Mouse (Mus musculus) midbrain, postnatal 0 days (tissue): ENCODE data around the gene Sprr2a2. TPM values are rescaled to one million over a fixed set of nuclear protein-coding genes. Genes with fewer than 3 reads are reported as not detected.
A peak's percentile ranks its signal among the peaks of the same experiment; 100 is the strongest.
"Not testable (repeated sequence)": the region's sequence is repeated elsewhere in the genome, so short reads cannot be mapped to it uniquely, and the experiment has no call there.

Source experiments
- ATAC-seq: fragments of 200-750 bp; cut with Nextera tagmentation; 2 replicates; pipeline ENCODE4 v1.8.0; 2017; ENCODE audit warnings: moderate number of reproducible peaks, mild to moderate bottlenecking, moderate TSS enrichment, moderate library complexity; ENCODE audit not compliant: low FRiP score
- DNase-seq: peaks from one replicate; pipeline ENCODE4 v3.0.0-alpha.2; 2015; ENCODE audit warnings: low spot score
- H3K27ac ChIP-seq: fragments of 300-500 bp; sonication (generic); 2 replicates; pipeline ENCODE4 v1.5.1; 2014; ENCODE audit warnings: low read depth, mild to moderate bottlenecking, low read length, mixed read lengths
- H3K27me3 ChIP-seq: fragments of 300-500 bp; sonication (generic); 2 replicates; pipeline ENCODE4 v1.6.1; 2014; ENCODE audit warnings: low read length, control low read depth, mixed read lengths; ENCODE audit not compliant: insufficient read depth
- H3K36me3 ChIP-seq: fragments of 300-500 bp; sonication (generic); 2 replicates; pipeline ENCODE4 v1.6.1; 2014; ENCODE audit warnings: low read length, control low read depth, mixed read lengths; ENCODE audit not compliant: insufficient read depth
- H3K4me1 ChIP-seq: fragments of 300-500 bp; sonication (generic); 2 replicates; pipeline ENCODE4 v1.6.1; 2014; ENCODE audit warnings: mild to moderate bottlenecking, control low read depth, antibody characterized with exemption, low read length, mixed read lengths; ENCODE audit not compliant: insufficient read depth
- H3K4me2 ChIP-seq: fragments of 300-500 bp; sonication (generic); 2 replicates; pipeline ENCODE4 v1.6.1; 2014; ENCODE audit warnings: low read depth, mild to moderate bottlenecking, low read length, mixed read lengths; ENCODE audit not compliant: poor library complexity, severe bottlenecking
- H3K4me3 ChIP-seq: fragments of 300-500 bp; sonication (generic); 2 replicates; pipeline ENCODE4 v1.5.1; 2014; ENCODE audit warnings: low read depth, mild to moderate bottlenecking, low read length, moderate library complexity
- H3K9ac ChIP-seq: fragments of 300-500 bp; sonication (generic); replicated peaks from 2 replicates; pipeline ENCODE4 v1.6.1; 2014; ENCODE audit warnings: mild to moderate bottlenecking, low read length, moderate library complexity, mixed read lengths; ENCODE audit not compliant: poor library complexity, severe bottlenecking
- H3K9me3 ChIP-seq: fragments of 300-500 bp; sonication (generic); 2 replicates; pipeline ENCODE4 v1.6.1; 2016; ENCODE audit warnings: low read length, control low read depth
- WGBS: fragments of 180-500 bp; shearing (Covaris S2); extraction: QIAGEN DNeasy Blood & Tissue Kit; methylation state at CpG from one replicate; pipeline ENCODE4 v1.1.7; 2014; 5-methylcytosine and 5-hydroxymethylcytosine counted together
- polyA plus RNA-seq: library from polyadenylated mRNA; unstranded; fragments of >200 nt; fragmentation: Nextera tagmentation; extraction: Ambion mirVana; gene quantifications from 2 replicates; pipeline ENCODE4 v1.2.1, GENCODE M21; 2015
- total RNA-seq: library from RNA; depleted of rRNA; stranded (reverse); fragments of >200 nt; gene quantifications from 2 replicates; pipeline ENCODE4 v1.2.3, GENCODE M21; 2014

Sprr2a2 gene
- total and polyA plus RNA-seq, 2 experiments from 2014 or later, result 0.55 TPM; not detected in 1

- not testable (repeated sequence) for H3K36me3 ChIP-seq, H3K9me3 ChIP-seq, H3K4me3 ChIP-seq, H3K4me1 ChIP-seq, H3K9ac ChIP-seq, H3K27ac ChIP-seq, DNase-seq, H3K27me3 ChIP-seq, H3K4me2 ChIP-seq
- peak; percentile 43; the same call in 1 of the 2 replicates for ATAC-seq
Observed at GRCm38 (mm10) chr3:92223708-92224107, 8.0 kb downstream of the Sprr2a2 start.

GRCm38 (mm10) chr3:92227410-92227809 is 11.7 kb downstream of the Sprr2a2 start:
- not testable (repeated sequence) for H3K27me3 ChIP-seq, DNase-seq, H3K27ac ChIP-seq, H3K4me2 ChIP-seq, H3K4me3 ChIP-seq, ATAC-seq, H3K4me1 ChIP-seq, H3K9ac ChIP-seq, H3K36me3 ChIP-seq, H3K9me3 ChIP-seq
- 67% methylated on average over 3 of the region's 3 CpGs for WGBS

GRCm38 (mm10) chr3:92236463-92237189 is 20.9 kb downstream of the Sprr2a2 start:
- H3K27me3 ChIP-seq, H3K27ac ChIP-seq, ATAC-seq, H3K4me3 ChIP-seq, DNase-seq, H3K9me3 ChIP-seq, H3K4me2 ChIP-seq, H3K4me1 ChIP-seq, H3K36me3 ChIP-seq, H3K9ac ChIP-seq: not testable (repeated sequence)
- no CpG with 5 or more reads among the region's 5 CpGs for WGBS

- not testable (repeated sequence) for H3K4me1 ChIP-seq, DNase-seq, H3K27ac ChIP-seq, H3K4me3 ChIP-seq, ATAC-seq, H3K27me3 ChIP-seq, H3K9me3 ChIP-seq, H3K4me2 ChIP-seq, H3K36me3 ChIP-seq, H3K9ac ChIP-seq
Observed at GRCm38 (mm10) chr3:92238736-92239135, 23.0 kb downstream of the Sprr2a2 start.

- not testable (repeated sequence) for H3K27ac ChIP-seq, H3K4me2 ChIP-seq, H3K9ac ChIP-seq, DNase-seq, H3K4me3 ChIP-seq, H3K4me1 ChIP-seq, H3K36me3 ChIP-seq, H3K9me3 ChIP-seq, H3K27me3 ChIP-seq
- ATAC-seq, result peak; percentile 10; the same call in 1 of the 2 replicates
- no CpG with 5 or more reads among the region's 1 CpGs for WGBS
Observed at GRCm38 (mm10) chr3:92239197-92239596, 23.5 kb downstream of the Sprr2a2 start.

- not testable (repeated sequence) for ATAC-seq, DNase-seq, H3K9me3 ChIP-seq, H3K4me3 ChIP-seq, H3K27ac ChIP-seq, H3K4me2 ChIP-seq, H3K4me1 ChIP-seq, H3K36me3 ChIP-seq, H3K27me3 ChIP-seq, H3K9ac ChIP-seq
Observed at GRCm38 (mm10) chr3:92244833-92245232, 29.1 kb downstream of the Sprr2a2 start.

GRCm38 (mm10) chr3:92246245-92246644 is 30.5 kb downstream of the Sprr2a2 start:
- ATAC-seq, DNase-seq, H3K9me3 ChIP-seq, H3K27me3 ChIP-seq, H3K36me3 ChIP-seq, H3K4me3 ChIP-seq, H3K4me2 ChIP-seq, H3K27ac ChIP-seq, H3K4me1 ChIP-seq, H3K9ac ChIP-seq: not testable (repeated sequence)
- WGBS, result no CpG with 5 or more reads among the region's 10 CpGs

- H3K27me3 ChIP-seq, H3K9me3 ChIP-seq, H3K4me2 ChIP-seq, H3K4me3 ChIP-seq, H3K9ac ChIP-seq, DNase-seq, H3K4me1 ChIP-seq, H3K36me3 ChIP-seq, H3K27ac ChIP-seq: not testable (repeated sequence)
- ATAC-seq, result 0 out of 2 replicates have a peak, but pooled peaks have one; percentile 29
Observed at GRCm38 (mm10) chr3:92248494-92248893, 32.8 kb downstream of the Sprr2a2 start.

- H3K27ac ChIP-seq, DNase-seq, H3K9ac ChIP-seq, H3K4me1 ChIP-seq, H3K27me3 ChIP-seq, H3K36me3 ChIP-seq, H3K4me3 ChIP-seq, H3K9me3 ChIP-seq, H3K4me2 ChIP-seq: not testable (repeated sequence)
- ATAC-seq, result 0 out of 2 replicates have a peak, but pooled peaks have one; percentile 20
- 91% methylated on average over 1 of the region's 2 CpGs for WGBS
Observed at GRCm38 (mm10) chr3:92250450-92250849, 34.7 kb downstream of the Sprr2a2 start.
